Mouse (Mus musculus) heart, postnatal 25 days (tissue): Measurements from ENCODE around the gene Arid1b. TPM values are rescaled to one million over a fixed set of nuclear protein-coding genes. Genes with fewer than 3 reads are reported as not detected.

ENCODE experiments used
- DNase-seq: peaks from one replicate; pipeline ENCODE4 v3.0.0; 2022; ENCODE audit warnings: low spot score
- intact Hi-C: fragments of 180-260 bp; cut with DNase I; formaldehyde crosslinking; loops from one replicate; pipeline ENCODE4 v1.15.1; 2025
- total RNA-seq, 2 experiments: library from RNA; stranded (reverse); gene quantifications; 2 replicates each; pipeline ENCODE4 v1.2.3; 2021

The Arid1b gene
- total RNA-seq, 2 experiments from 2014 or later, result 28.2 to 32.0 TPM

- intact Hi-C loops, result loop anchor here (2.0 kb wide), 1 partner anchor 34 kb away; no protein-coding TSS in a partner anchor
- no peak for DNase-seq
These were observed 56.9 kb downstream of the Arid1b start for GRCm38 (mm10) chr17:5050970-5051530.

DNA sequence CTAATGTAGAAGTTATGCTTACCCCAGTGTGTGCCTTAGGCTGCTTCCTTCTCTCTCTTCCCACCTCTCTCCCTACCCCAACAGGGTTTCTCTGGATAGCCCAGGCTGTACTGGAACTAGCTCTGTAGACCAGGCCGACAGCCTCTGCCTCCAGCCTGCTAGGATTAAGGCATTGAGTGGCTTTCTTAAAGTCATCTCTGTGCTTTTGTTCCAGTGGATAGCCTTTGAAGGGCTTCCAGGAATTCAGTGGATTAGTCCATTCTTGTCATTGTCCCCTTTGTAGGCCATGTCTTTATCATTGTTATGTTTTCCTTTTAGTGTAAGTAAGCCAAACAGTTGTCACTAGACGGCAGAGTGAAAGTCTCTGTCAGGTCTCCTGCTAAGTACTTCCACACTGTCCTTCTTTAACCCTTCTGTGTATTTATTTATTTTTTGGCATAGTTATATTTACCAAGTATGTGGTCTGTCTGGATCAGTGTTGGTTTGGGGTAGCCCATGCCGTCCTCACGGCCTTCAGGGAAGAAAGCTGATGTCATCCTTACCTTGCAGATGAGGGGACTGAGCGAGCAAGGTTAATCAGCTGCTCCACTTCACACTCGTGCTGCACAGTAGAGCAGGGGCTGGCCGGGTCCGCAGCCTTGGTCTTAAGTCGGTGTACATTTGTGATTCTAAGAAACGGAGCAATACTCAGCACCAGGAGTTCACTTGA is 58.1 kb downstream of the Arid1b start:
- intact Hi-C loops, result no loop called here

GRCm38 (mm10) chr17:5052800-5053179 is 58.7 kb downstream of the Arid1b start:
- no peak for DNase-seq
- intact Hi-C loops, result no loop called here

More for the DNA sequence above, 58.1 kb downstream of the Arid1b start:
- no peak for DNase-seq

- no peak for DNase-seq
- intact Hi-C loops, result no loop called here
These were observed 59.1 kb downstream of the Arid1b start for GRCm38 (mm10) chr17:5053201-5053600.

DNA sequence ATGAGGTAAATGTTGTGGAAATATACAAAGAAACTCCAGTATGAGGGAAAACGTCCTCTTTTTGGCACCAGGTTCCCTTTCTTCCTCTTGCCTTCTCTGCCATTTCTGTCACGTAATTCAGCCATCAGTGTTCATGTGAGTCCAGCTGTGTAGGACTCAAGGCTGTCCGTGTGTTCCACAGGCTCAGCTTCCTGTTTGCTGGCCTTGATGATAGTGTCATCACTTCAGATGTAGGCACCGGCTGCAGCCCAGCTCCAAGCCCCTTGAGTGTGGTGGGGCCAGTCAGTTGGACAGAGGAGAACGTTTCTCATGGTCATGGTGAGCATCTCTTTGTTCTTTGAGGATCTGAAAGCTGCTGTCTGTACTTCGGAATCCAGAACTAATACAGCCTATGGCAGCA is 61.3 kb downstream of the Arid1b start:
- intact Hi-C loops, result no loop called here
- no peak for DNase-seq

DNA sequence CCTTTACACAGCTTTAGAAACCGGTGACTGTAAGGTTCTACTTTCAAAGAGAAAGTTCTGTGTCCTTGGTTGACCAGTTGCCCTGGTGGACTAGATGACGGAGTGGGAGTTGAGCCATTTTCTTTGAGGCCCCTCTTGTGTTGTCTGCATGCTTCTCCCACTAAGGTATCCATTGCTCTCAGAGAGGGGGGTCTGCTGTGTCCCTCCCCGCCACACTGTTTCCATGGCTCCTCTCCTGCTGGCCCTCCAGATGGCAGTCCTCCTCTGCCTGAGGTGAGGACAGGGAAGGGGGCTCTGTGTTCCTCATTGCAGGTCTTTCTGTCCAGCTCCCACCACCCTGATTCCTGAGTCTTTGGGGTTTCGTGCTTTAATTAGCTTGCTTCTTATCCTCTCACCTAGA is 62.5 kb downstream of the Arid1b start:
- intact Hi-C loops, result no loop called here
- DNase-seq, result no peak

DNA sequence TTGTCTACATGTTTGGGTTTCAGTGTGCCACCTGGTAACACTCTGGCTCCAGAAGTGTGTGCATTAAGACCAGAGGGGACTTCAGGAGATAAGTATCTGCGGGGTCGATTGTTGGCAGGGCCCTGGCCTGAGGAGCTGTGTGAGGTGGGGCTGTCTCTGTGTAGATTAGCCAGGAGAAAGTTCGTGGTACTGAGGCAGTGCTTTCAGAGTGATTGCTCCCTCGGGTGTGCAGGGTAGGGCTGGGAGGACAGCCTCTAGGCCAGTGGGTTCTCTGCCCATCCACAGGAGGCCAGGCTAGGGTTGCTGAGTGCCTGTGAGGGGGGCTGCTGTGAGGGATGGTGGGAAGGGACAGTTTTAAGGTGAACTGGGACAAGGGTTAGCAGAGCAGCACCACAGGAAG is 63.2 kb downstream of the Arid1b start:
- no peak for DNase-seq
- intact Hi-C loops, result no loop called here

- intact Hi-C loops, result no loop called here
These were observed 64.0 kb downstream of the Arid1b start for GRCm38 (mm10) chr17:5057944-5058720.

DNA sequence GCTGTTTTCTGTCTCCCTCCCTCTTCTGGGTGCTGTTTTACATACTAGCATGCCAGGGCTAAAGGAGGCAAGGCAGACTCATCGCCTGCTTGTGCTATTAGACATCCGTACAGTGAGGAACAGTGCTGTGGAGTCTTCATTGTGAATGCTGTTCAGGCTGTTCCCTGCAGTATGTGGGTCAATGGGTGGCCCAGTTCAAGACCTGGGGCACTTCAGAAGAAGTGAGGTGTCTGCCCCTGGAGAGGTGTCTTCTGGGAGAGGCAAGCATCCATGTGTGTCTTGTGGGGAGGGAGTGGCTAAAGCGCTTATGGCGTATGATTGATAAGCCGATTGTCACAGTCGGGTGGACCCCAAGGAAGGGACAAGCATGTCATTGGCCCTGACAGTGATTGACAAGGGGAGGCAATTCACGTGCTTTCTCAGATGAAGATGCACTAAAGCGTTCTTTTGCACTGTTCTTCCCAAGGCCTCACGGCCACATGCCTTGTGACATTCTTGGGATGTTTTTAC is 65.0 kb downstream of the Arid1b start:
- no peak for DNase-seq
- intact Hi-C loops, result no loop called here

More at GRCm38 (mm10) chr17:5057944-5058720, 64.0 kb downstream of the Arid1b start:
- DNase-seq, result no peak

DNA sequence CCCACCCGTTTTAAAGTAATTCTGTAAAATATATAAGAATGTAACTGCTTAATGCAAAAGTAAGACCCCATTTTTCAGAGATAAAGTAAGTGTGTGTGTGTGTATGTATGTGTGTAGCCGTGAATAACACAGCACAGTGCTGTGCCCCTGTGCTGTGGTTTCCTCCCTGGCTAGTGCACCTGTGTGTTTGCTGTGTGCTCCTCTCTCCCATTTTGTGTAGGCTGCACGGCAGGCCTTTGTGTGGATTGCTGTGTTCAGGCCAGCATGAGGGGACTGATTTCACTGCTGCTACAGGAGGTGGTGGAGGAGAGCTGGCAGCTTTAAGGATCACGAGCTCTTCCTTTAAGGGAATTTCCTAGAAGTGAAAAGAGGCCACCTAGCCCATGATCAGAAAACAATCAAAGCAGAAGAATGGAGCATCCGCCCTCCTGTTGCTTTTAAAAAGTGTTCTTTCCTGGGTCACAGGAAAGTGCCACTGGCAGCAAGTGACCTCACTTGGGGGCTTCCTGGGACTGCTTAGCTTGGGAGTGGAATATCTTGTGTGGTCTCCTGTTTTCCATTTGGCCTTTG is 66.5 kb downstream of the Arid1b start:
- intact Hi-C loops, result no loop called here

GRCm38 (mm10) chr17:5061183-5061582 is 67.1 kb downstream of the Arid1b start:
- intact Hi-C loops, result no loop called here
- no peak for DNase-seq

More for the DNA sequence above, 66.5 kb downstream of the Arid1b start:
- no peak for DNase-seq

DNA sequence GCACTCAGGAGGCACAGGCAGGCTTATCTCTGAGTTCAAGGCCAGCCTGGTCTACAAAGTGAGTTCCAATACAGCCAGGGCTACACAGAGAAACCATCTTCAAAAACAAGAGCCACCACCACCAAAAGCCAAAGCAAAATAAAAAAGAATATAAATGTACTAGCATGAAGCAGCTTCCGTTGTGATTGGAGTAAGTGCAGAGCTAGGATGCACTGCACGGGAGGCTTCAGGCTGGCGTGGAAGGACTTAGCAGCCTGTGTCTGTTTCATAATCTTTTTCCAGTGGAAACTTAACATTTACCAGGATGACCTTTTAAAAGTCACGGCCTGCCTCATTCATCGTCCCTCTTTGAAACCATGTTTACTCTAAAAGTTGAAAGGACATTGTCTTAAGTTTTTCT is 67.5 kb downstream of the Arid1b start:
- DNase-seq, result no peak
- intact Hi-C loops, result no loop called here

GRCm38 (mm10) chr17:5063471-5064176 is 69.5 kb downstream of the Arid1b start:
- intact Hi-C loops, result no loop called here
- no peak for DNase-seq

DNA sequence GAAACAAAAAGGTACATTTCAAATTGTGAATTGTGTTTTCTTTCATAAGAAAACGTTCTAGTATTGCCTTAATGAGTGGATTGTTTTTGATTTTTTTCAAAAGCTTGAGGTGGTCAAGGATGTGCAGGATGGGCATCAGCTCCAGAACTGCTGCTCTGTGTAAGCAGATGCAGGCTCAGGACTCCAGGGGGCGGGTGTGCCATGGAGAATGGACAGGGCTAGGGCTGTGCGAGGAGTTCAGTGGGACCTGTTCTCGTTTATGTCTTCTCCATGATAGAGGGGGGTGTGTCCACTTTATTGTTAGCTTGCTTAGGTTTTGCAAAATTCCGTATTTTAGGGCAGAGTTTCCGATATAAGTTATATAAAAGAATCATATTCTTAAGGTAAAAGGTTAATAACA is 70.6 kb downstream of the Arid1b start:
- intact Hi-C loops, result no loop called here
- no peak for DNase-seq

DNA sequence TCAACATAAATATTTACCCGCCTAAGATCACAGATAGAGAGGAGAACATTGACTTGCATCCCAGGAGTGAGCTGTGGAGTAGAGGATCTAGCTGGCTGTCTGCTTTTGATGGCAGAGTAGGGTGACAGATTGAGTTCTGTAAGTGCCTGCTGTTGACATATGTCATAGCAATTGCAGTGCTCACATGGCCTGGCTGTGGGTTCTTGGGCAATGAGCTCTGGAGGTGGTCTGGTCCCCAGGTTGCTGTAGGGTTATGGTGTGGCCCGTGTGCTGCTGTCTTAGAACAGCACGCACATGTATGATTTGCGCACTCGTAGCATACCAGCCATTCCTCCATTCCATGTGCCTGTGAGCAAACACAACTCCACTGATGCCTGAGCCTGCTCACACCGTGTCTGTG is 71.1 kb downstream of the Arid1b start:
- intact Hi-C loops, result no loop called here
- DNase-seq, result no peak

GRCm38 (mm10) chr17:5066835-5067234 is 72.7 kb downstream of the Arid1b start:
- no peak for DNase-seq

DNA sequence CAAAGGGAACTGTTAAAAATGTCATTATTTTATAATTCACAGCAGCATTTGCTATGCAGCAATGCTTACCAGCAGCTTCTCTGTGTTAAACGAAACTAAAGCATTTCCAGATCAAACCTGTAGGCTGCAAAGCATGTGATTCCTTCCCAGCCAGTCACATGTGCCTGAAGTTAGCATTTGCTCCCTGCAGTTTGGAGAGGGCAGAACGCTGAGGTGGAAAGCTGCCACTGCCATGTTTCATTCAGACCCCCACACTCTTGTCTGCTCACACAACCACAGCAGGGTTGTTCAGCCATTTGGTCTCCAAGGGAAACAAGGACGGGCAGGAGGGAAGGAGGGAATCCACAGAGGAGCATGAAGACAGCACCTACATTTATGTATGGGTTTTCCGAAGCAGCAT is 73.1 kb downstream of the Arid1b start:
- intact Hi-C loops, result no loop called here

More at GRCm38 (mm10) chr17:5066835-5067234, 72.7 kb downstream of the Arid1b start:
- intact Hi-C loops, result no loop called here

DNA sequence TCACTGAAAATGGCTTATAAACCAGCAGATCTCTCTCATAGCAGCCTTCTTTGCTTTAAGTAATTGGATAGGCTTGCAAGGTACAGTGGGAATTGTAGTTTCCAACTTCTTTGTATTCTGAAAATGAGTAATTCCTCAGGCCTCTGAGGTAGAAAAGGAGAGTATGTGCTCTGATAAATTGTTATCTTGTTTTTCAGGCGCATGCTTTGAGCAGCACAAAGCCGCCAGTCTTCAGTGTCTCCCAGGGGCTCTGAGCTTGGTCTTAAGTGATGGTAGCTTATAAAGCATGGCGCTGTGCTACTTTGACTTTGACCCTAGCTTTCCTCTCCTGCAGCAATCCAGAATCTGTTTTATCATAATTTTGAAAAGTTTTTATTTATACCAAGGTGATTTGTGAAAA is 76.3 kb downstream of the Arid1b start:
- intact Hi-C loops, result no loop called here

More for the DNA sequence above, 73.1 kb downstream of the Arid1b start:
- DNase-seq, result no peak

GRCm38 (mm10) chr17:5072539-5072938 is 78.4 kb downstream of the Arid1b start:
- DNase-seq, result no peak

More for the DNA sequence above, 76.3 kb downstream of the Arid1b start:
- no peak for DNase-seq

More at GRCm38 (mm10) chr17:5072539-5072938, 78.4 kb downstream of the Arid1b start:
- intact Hi-C loops, result no loop called here
